Mouse (Mus musculus) mature B cell (primary cell): ENCODE data around the gene 9530068E07Rik.

Experiments used
- in situ Hi-C: fragments of 300-500 bp; cut with MboI; formaldehyde crosslinking; loops from 2 replicates; pipeline ENCODE4 v1.14.3; 2019

Gene 9530068E07Rik

DNA sequence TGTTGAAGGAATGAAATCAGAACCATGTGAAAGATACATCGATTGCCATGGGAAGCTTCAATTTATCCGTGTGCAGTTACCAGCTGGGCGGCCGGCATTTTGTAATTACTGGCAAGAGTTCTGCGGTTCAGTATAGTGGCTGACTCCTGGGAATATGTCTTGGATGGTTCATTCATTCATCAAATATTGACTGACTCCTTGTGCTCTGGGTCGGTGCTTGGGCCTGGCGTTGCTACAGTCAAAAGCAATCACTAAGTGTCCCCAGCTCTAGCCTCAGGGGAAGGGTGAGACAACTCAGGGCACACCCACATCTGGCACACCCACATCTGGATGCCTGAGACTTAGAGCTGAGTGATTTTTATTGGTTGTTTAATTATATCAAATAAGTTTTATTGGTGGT, 22.4 kb upstream of the 9530068E07Rik start:
- in situ Hi-C loops: no loop called here

GRCm38 (mm10) chr11:52374340-52374739, 21.9 kb upstream of the 9530068E07Rik start:
- in situ Hi-C loops: no loop called here

DNA sequence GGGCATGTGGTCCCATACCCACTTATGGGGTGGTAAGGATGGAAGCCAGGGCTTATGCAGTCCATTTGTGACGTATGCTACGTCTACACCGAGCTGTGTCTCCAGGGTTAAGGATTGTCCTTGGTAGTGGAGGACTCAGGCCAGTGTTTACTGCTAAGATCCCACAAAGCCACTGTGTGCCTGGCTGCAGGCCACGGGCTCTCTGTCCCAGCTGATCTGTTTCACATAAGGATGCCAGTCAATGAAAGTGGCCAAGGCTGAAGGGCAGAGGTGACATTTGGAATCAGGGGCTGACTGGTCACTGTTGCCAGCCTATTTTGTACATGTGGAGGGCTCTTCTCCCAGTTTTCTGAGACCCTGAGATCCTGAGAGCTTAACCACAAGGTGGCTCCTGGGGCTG, 18.6 kb upstream of the 9530068E07Rik start:
- in situ Hi-C loops: loop anchor here (25.0 kb wide), 1 partner anchor 1115 kb away; the partner anchor contains the start of genes BC049762 and Clk4

- in situ Hi-C loops: loop anchor here (25.0 kb wide), 1 partner anchor 1117 kb away; the partner anchor contains the start of genes BC049762 and Clk4
Measured at GRCm38 (mm10) chr11:52379241-52379640, 17.0 kb upstream of the 9530068E07Rik start.

DNA sequence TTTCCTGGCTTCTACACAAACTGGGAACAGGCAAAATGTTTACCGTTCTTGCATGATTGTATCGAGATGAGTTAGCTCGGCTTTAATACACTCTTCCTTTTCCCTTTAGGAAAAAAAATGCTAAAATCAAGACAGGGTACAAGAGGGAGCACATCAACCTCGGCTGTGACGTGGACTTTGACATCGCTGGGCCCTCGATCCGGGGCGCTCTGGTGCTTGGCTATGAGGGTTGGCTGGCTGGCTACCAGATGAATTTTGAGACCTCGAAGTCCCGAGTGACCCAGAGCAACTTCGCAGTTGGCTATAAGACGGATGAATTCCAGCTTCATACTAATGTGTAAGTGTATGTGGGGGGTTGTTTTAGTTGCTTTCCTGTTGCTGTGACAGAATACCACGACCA, 12.5 kb upstream of the 9530068E07Rik start:
- in situ Hi-C loops: loop anchor here (25.0 kb wide), 1 partner anchor 1121 kb away; the partner anchor contains the start of genes BC049762 and Clk4

- in situ Hi-C loops: loop anchor here (25.0 kb wide), 1 partner anchor 1122 kb away; the partner anchor contains the start of genes BC049762 and Clk4
Measured at GRCm38 (mm10) chr11:52384667-52385066, 11.6 kb upstream of the 9530068E07Rik start.

- in situ Hi-C loops: loop anchor here (25.0 kb wide), 1 partner anchor 1125 kb away; the partner anchor contains the start of genes BC049762 and Clk4
Measured at GRCm38 (mm10) chr11:52386892-52387291, 9.3 kb upstream of the 9530068E07Rik start.

GRCm38 (mm10) chr11:52388150-52388549, 8.1 kb upstream of the 9530068E07Rik start:
- in situ Hi-C loops: loop anchor here (25.0 kb wide), 1 partner anchor 1126 kb away; the partner anchor contains the start of genes BC049762 and Clk4

- in situ Hi-C loops: loop anchor here (25.0 kb wide), 1 partner anchor 1127 kb away; the partner anchor contains the start of genes BC049762 and Clk4
Measured at GRCm38 (mm10) chr11:52388979-52389378, 7.2 kb upstream of the 9530068E07Rik start.

- in situ Hi-C loops: loop anchor here (25.0 kb wide), 1 partner anchor 1128 kb away; the partner anchor contains the start of genes BC049762 and Clk4
Measured at GRCm38 (mm10) chr11:52389933-52390332, 6.3 kb upstream of the 9530068E07Rik start.

DNA sequence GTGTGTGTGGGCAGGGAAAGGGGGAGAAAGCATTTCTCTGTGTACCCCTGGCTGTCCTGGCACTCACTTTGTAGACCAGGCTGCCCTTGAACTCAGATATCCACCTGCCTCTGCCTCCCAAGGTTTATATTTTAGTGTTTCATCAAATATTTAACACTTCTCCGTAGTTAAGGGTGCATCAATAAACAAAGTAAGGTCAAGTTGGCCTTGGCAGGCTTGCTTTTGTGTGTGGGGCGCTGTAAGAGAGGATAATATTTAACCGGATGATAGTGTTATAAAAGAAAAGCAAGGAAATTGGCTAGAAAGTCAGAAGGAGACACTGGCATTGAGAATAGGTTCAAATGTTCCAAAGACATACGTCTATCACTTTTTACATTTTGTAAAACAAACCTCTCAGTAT, 1.7 kb upstream of the 9530068E07Rik start:
- in situ Hi-C loops: loop anchor here (25.0 kb wide), 1 partner anchor 1132 kb away; the partner anchor contains the start of genes BC049762 and Clk4

DNA sequence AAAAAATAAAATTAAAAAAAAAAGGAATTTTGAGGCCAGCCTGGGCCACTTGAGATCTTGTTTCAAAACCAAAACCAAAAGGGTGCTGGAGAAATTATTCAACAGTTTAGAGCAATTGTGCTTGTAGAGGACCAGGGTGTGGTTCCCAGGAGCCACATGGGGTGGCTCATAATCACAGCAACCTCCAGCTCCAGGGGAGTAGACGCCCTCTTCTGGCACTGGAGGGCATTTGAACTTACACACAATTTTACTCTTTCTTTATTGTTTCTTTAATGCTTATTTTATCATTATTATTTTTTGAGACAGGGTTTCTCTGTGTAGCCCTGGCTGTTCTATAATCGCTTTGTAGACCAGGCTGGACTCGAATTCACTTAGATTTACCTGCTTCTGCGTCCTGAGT, 885 bp upstream of the 9530068E07Rik start:
- in situ Hi-C loops: loop anchor here (25.0 kb wide), 1 partner anchor 1133 kb away; the partner anchor contains the start of genes BC049762 and Clk4

GRCm38 (mm10) chr11:52396597-52397188, 465 bp downstream of the 9530068E07Rik start:
- in situ Hi-C loops: loop anchor here (25.0 kb wide), 1 partner anchor 1134 kb away; the partner anchor contains the start of genes BC049762 and Clk4

GRCm38 (mm10) chr11:52397385-52397987, 1.3 kb downstream of the 9530068E07Rik start:
- in situ Hi-C loops: loop anchor here (25.0 kb wide), 1 partner anchor 1135 kb away; the partner anchor contains the start of genes BC049762 and Clk4

DNA sequence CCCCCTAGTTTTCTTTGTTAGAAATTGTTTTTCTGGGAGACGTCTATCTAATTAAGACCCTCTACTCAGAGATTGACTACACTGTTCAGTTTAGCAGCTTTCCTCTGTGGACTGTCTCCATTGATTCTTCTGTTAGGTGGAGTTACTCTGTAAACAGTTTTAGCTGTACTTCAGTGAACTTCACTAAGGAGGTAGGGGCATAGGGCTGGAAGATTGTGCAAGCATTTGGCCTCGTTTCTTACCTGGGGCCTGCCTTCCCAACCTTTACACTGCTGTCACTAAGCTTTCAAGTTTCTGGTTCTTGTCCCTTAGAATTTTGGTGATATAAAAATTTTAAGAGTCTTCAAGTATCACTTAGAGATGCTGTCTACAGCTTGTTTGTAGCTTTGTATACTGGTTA, 5.2 kb downstream of the 9530068E07Rik start:
- in situ Hi-C loops: loop anchor here (25.0 kb wide), 1 partner anchor 861 kb away; no protein-coding TSS in a partner anchor

- in situ Hi-C loops: loop anchor here (25.0 kb wide), 1 partner anchor 860 kb away; no protein-coding TSS in a partner anchor
Measured at GRCm38 (mm10) chr11:52402566-52402965, 6.3 kb downstream of the 9530068E07Rik start.

DNA sequence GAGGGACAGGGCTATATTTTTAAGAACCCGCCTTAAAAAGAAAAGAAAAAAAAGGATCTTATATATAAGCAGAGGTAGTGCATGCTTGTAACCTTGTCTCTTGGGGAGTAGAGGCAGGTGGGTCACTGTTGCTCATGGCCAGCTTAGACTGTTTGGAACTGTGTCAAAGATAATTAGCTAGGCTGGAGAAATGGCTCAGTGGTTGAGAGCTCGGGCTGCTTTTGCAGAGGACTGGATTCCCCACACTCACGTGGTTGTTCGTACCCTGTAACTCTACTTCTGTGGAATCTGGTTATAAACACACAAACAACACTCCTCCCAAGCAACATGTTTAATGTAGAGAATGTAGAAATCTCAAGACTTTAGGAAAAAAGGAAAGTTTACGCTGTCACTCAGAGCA, 8.0 kb downstream of the 9530068E07Rik start:
- in situ Hi-C loops: loop anchor here (25.0 kb wide), 1 partner anchor 858 kb away; no protein-coding TSS in a partner anchor

DNA sequence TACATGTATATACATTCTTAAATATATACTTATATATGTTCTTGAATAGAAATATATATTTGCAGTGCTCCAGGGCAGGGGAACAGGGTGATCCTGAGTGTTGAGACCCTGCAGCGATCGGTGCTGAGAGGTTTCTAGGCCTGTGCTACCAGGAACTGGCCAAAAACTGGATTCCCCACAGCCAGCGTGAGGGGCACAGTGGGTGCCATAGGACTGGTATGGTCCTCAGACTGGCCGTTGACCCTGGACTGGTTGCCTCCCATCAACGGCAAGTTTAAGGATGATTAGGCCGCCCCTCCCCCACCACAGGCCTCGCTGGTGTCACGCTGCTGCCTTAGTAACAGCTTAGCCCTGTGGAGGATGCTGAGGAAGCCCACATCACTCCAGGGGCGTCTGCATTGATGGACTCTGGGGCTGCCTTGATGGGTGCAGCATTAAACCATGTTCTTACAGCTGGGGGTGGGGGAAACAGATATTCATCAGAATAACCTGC, 9.0 kb downstream of the 9530068E07Rik start:
- in situ Hi-C loops: loop anchor here (25.0 kb wide), 1 partner anchor 857 kb away; no protein-coding TSS in a partner anchor

DNA sequence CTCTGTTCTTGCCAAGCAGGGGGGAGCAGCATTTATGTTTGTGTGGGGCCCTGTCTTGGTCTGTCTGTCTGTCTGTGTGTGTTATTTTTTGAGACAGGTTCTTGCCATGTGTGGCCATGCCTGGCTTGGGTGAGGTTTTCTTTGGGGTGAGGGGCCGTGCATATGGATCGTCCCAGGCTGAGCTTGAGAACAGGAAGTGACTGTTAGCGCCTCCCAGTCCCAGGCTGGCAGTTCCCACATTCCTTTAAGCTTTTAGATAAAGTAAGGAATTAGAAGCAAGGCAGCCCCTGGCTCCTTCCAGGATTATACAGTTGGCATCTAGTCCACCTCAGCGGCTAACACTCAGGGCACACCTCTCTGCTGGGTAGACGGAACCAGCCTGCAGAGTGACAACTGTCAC, 13.1 kb downstream of the 9530068E07Rik start:
- in situ Hi-C loops: loop anchor here (25.0 kb wide), 1 partner anchor 853 kb away; no protein-coding TSS in a partner anchor

DNA sequence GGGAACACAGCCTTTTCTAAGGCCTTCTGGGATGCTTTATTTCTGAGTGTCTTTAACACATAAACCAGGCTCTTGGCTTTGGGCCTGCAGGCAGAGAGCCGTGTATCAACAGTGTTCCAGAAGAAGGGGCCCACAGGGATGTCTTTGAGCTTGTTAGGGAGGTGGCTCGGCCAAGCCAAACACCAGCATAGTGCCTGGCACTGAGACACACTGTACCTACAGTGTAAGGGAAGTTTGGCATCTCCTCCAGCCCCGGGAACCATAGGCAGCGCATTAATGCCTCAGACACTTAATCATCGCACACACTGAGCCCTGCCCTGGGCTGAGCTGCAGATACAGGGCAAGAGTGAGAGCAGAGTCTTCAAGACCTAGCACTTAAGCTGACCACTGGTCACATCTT, 22.1 kb downstream of the 9530068E07Rik start:
- in situ Hi-C loops: loop anchor here (25.0 kb wide), 1 partner anchor 844 kb away; no protein-coding TSS in a partner anchor

GRCm38 (mm10) chr11:52419246-52419645, 23.0 kb downstream of the 9530068E07Rik start:
- in situ Hi-C loops: loop anchor here (25.0 kb wide), 1 partner anchor 843 kb away; no protein-coding TSS in a partner anchor

- in situ Hi-C loops: loop anchor here (25.0 kb wide), 1 partner anchor 842 kb away; no protein-coding TSS in a partner anchor
Measured at GRCm38 (mm10) chr11:52419861-52420260, 23.6 kb downstream of the 9530068E07Rik start.
